Mouse (Mus musculus) heart, postnatal 4 days (tissue): Measurements from ENCODE around the gene Sulf2. TPM values are rescaled to one million over a fixed set of nuclear protein-coding genes. Genes with fewer than 3 reads are reported as not detected.
A peak's percentile ranks its signal among the peaks of the same experiment; 100 is the strongest.

Source experiments
- DNase-seq: peaks from one replicate; pipeline ENCODE4 v3.0.0; 2021
- total RNA-seq, 2 experiments: library from RNA; stranded (reverse); gene quantifications; 2 replicates each; pipeline ENCODE4 v1.2.3; 2021

Gene Sulf2
- total RNA-seq, 2 experiments from 2014 or later, result 124 to 129 TPM

DNA sequence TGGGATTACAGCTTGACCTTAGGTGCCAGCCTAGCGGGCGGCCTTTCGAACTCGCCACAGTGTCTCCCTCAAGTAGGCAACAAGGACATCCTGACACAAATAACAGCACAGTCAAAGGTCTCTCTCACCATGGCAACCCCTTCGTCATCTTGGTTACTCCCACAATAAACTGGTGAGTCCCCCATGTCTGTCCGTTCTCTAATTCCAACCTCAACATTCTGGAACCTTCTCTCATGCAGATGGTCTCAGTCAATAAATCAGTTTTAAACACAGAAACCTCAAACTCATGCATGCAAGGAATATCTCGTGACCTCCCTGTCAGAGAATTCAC, 39.2 kb downstream of the Sulf2 start:
- no peak for DNase-seq

GRCm38 (mm10) chr2:166115571-166116277, 39.7 kb downstream of the Sulf2 start:
- DNase-seq, result peak; percentile 75

DNA sequence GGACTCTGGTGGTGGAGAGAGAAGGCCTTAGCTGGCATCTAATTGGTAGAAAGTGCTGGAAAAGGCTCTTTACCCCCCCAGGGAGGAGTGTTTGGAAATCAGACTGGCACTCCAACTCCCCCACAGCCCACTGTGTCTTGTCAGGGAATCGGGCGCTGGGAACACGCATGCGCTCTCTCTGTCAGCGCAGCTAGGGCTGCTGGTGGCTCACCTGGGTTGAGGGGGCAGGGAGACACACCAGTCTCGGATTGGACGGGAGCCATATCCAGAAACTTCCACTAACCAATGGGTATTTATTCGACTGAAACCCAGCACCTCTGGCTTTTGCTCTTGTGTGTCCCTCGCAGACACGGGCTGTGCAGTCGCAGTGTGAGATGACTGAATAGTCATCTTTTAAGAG, 42.5 kb downstream of the Sulf2 start:
- no peak for DNase-seq

DNA sequence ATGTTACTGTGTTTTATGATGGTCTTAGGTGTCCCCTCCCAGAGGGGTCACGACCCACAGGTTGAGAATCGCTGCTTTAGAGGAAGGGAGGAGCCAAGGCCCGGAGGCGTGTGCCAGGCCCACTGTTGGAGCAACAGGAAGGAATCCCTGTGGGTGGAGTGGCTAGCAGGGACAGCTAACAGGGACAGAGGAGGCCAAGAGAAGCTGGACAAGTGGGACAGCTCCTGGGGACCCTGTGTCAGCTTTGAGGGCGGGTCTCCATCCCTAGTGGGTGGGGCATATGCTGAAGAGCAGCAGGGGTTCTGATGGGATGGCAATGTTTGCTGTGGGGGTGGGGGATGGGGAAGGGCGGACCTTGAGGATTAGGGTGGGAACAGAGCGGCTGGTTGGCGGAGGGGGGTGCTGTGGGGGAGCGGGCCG, 43.6 kb downstream of the Sulf2 start:
- DNase-seq, result no peak

DNA sequence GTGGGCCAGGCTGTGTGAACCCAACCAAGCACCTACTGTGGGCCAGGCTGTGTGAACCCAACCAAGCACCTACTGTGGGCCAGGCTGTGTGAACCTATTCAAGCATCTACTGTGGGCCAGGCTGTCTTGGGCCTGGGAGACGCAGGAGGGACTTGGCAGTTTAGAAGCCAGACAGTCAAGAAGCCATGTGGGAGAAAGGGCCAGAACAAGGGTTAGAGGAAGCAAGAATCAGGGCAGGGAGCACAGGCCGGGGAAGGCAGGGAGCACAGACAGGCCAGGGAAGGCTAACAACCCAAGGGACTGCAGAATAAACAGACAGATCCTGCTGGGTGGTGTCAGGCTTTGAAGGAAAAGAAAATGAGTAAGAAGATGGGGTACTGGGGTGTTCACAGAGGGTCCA, 44.2 kb downstream of the Sulf2 start:
- no peak for DNase-seq

GRCm38 (mm10) chr2:166110764-166111163, 44.7 kb downstream of the Sulf2 start:
- no peak for DNase-seq

- peak; percentile 94 for DNase-seq
Observed at GRCm38 (mm10) chr2:166108326-166108725, 47.1 kb downstream of the Sulf2 start.

DNA sequence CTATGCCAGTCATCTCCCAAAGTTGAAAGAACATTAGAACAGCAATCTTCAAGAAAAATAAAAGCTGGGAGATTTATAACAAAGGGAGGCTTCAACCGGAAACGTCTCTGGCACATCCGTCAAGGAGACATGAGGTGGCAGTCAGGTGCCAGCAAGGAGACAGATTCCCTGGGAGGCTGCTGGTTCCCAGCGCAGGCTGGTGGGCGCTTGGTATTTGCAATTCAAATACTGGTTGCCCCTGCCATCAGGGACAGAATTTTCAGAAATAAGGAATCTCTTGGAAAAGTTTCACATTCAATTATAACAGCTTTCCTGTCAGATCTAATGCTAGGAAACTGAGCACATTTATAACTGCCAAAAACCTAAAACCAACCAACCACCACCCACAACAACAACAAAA, 47.6 kb downstream of the Sulf2 start:
- no peak for DNase-seq

DNA sequence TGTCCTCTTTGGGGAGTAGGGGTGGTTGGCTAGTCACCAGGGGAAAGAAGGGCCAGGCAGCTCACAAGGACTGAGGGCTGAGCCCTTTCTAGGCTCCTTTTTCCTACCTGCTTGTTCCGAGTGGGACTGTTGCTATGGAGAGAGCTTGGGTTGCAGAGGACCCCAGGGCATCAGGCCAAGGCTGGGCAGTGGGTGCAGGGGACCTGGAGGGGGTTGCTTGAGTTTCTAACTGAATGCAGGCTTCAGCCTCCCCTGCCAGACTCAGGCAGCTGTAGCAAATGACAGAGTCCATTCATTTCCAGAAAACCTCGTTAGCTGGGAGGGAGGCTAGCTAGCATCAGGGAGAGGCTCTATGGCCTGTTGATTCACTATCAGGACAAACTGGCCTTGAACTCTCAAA, 48.8 kb downstream of the Sulf2 start:
- no peak for DNase-seq

GRCm38 (mm10) chr2:166105911-166106310, 49.6 kb downstream of the Sulf2 start:
- no peak for DNase-seq

DNA sequence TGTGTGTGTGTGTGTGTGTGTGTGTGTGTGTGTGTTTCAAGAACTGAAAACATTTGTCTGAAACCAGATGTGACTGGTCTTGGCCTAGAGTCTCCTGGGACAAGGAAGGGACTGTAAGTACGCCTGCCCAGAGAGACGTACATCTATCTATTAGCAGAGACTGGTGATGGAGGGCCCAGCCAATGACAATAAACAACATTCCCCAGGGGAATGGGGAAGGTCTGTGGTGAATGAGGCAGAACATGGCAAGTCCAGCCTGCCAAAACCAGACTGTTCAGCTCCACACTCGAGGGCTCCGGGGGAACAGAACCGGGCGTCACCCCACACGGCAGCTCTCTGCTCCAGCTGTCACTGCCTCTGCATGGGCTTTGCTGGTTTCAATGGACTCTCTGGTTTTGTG, 52.6 kb downstream of the Sulf2 start:
- DNase-seq, result no peak

DNA sequence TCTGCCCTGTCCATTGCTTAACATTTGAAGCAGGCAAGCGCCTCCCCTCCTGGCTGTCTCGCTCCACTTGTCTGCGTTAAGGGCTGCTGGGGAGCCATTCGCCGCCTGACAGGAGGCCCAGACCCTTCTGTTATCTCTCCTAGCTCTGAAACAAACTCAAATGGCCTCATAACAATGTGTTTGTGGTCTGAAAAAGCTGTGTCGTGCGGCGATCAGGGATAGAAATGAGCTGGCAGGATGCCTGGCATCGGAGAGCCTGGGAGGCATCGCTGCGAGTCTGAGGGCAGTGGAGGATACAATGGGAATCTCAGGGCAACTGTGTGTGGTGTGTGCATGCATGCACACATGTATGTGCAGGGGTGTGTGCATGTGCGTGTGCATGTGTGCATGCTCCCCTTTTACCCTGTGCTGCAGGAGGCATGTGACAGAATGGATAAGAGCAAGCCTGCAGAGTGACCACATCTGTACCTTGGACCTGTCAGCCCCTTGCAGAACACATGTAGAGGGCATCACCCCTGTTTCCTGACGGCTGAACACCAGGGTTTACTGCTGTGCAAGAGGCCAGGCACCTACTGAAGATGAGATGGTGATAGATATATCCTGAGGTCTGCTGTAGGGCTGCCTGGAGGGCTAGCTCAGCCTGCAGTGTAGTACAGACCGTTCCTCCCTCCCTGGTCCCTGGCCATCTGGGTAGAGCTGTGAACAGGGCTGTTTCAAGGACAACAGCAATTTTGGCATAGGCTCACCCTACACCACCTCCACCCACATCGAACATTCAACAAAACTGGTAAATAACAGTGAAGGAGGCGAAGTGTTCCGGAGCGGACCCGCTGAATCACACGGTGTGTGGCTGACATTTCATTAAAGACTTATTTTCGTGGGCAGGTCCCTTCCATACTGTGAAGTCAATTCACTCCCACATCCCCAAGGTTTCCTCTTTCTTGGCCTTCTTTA, 54.9 kb downstream of the Sulf2 start:
- DNase-seq, result no peak

DNA sequence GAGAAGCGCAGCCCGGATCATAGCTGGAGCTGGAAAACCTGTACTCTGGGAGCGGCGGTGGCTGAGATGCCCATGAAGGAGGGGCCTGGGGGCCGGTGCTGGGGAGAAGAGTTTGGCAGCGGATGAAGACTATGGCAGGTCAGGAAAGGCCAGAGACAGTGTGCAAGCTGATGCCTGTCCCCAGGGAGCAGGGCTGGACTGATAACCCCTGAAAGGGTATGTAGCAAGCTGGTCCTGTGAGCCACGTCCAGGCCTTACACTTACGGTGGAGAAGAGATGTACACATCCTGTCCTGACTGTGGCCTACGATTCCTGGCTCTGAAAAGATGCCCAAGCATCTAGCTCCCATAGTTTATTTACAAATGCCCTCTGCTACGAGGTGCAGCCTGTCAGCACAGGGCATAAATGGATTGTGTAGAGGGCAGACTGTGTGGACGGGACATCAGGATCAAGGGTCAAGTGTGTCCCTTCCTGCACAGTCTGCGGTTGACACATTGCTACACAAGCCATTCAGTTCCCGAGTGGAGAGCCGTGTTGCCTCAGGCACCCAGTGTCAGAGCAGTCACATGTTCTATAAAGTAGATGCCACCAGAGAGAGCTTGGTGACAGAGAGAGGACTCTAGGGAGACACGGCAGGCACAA, 57.0 kb downstream of the Sulf2 start:
- no peak for DNase-seq

- DNase-seq, result peak; percentile 50
Observed at GRCm38 (mm10) chr2:166097443-166098291, 57.8 kb downstream of the Sulf2 start.

DNA sequence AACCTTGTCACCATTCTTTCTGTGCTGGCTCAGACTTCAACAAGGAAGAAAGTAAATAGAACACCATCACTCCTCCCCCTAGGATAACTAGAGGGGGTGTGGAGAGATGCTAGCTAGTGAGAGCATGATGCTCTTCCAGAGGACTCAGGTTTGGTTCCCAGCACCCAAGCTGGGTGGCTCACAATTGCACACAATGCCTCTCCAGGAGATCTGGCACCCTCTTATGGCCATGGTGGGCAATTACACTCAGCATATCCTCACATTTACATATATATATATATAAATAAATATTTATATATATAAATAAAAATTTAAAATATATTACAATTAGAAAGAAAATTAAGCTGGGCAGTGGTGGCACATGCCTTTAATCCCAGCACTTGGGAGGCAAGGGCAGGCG, 58.6 kb downstream of the Sulf2 start:
- no peak for DNase-seq

- no peak for DNase-seq
Observed at GRCm38 (mm10) chr2:166096300-166096699, 59.2 kb downstream of the Sulf2 start.

DNA sequence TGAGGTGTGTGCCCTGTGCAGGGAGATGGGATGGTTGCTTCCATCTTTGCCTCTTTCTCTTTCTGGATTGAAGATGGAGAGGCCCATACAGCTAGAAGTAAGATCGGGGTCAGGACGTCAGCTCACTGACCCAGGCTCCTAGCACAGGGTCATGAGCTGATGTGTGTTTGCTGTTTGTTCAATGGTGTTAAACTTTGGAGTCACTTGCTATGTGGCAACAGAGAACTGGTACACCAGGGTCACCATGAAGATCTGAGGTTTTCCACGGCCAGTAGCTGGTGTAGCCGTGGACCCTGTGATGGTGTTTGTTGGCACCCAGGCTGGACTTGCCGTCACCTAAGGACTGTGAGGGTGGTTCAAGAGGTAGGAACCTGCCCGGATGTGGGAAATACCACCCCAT, 63.1 kb downstream of the Sulf2 start:
- DNase-seq, result no peak

DNA sequence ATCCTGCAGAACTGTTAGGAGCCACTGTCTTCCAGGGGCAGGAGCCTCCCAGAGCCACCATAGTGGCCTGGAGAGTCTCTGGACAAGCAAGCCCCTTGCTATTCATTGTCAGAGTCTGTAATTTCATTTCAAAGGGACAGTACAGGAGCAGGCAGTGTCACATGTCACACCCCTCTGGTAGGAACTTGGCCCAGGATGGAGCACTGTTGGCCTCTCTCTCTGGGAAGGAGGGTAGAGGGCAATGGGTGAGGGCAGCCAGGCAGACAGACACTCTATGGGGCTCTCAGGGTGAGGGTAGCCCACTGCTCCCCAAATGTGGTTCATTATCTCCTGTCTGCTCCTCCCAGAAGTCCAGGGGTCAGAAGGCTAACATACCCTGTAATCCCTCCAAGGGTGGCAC, 63.9 kb downstream of the Sulf2 start:
- no peak for DNase-seq

DNA sequence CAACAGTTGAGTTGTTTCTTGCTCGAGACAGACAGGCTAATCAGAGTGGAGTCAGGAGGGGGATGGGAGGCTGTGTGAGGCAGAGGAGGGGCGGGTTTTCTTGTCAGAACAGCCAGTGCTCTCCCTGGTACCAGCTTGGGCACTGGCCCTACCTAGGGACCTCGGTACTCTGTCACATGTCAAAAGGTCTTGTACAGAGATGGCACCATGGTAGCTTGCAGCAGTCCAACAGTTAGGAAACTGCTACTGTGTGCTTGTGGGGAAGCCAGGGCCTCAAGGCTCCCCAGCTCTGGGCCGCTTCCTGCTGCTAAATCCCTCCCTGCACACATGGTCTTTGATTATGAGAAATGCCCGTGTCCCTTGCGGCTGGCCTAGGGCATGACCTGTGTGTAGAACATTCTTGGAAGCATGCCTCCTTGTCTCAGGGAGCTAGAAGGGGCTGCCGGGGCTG, 65.3 kb downstream of the Sulf2 start:
- no peak for DNase-seq

- no peak for DNase-seq
Observed at GRCm38 (mm10) chr2:166088991-166089390, 66.5 kb downstream of the Sulf2 start.

DNA sequence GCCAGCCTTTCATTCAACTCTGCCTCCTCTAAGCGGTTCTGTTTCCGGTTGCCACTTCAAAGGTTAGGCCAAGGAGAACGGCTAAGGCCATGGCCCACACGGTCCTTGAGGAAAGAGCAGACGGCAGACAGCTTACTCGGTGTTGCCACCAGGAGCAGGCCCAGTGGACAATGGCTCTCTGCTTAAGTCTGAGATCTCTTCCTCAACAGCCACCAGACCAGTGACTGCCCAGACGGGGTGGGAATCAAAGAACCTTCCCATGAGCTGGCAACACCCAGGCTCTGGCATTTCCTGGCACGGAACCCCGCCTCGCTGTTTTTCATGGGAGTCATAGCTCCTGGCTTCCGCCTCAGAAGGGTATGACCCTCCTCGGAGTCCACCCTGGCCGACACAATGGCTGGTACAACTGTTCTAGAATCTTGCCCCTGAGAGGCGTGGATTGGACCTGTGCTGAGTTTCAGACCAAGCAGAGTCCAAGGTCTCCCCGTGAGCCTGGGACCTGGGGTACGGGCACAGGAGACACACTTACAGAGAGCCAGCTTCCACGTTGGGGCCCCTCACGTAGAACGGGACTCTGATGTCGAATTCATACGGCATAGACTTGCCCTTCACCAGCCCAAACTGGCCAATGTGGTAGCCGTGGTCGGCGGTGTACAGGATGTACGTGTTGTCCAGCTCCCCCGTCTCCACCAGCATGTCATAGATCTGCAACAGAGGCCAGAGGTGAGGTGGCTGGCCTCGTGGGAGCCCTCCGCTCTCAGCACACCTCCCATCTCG, 68.8 kb downstream of the Sulf2 start:
- DNase-seq, result peak; percentile 49

- DNase-seq, result no peak
Observed at GRCm38 (mm10) chr2:166085780-166086179, 69.7 kb downstream of the Sulf2 start.
